Mouse (Mus musculus) retina, postnatal 1 day (tissue): ENCODE measurements at regions not wholly inside any gene's neighbourhood (a gene's known extent, or its start where the extent isn't known, plus 50 kb on each side); places are given as distances from the start of the nearest gene placed in this dataset.

Source experiments
- DNase-seq: peaks from one replicate; pipeline ENCODE4 v3.0.0-alpha.2; 2012

DNA sequence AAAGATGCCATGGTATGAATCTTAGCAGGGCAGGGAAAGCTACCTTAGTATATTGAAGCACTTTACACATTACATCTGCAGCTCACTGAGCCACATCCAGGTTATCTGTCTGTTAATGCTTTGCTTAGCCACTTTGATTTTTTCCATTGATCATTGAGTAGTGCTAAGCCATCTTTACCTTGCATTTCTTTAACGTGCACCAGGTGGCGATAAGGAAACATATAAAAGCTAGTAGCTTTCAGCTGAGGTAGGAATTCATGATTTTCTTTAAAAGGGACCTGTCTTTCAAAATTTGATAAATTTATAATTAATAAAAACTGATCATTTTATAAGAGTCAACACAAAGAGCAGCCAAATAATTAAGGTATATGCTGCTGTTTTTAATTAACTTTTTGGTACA lies 426.3 kb upstream of the Tpk1 start:
- peak; percentile 4 for DNase-seq

DNA sequence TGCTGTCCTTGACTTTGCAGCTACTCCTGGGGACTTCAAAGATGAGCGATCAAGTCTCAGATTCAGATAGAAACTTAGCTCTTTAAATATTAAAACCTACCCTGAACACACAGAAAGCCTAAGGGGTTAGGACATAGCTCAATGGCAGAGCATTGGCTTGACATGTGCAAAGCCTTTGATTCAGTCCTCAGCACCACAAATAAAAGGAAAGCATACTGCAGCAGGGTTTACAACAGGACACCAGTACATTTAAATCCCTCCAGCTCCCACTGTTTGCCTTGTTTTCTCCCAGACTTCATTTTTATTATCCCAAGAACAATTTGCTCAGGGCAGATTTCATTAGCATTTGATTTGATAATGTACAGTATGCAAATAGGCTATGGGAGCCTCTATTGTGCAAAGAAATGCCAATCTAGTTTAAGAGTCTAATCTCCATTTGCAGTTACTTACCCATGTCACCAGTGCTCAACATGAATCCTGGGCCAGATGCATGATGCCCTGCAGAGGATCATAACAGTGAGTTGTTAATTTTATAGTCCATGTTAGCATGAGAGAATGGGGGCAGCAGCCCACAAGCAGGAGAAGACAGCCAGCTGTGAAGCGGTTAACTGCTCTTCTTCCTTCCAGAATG lies 416.0 kb upstream of the Tpk1 start:
- no peak for DNase-seq

DNA sequence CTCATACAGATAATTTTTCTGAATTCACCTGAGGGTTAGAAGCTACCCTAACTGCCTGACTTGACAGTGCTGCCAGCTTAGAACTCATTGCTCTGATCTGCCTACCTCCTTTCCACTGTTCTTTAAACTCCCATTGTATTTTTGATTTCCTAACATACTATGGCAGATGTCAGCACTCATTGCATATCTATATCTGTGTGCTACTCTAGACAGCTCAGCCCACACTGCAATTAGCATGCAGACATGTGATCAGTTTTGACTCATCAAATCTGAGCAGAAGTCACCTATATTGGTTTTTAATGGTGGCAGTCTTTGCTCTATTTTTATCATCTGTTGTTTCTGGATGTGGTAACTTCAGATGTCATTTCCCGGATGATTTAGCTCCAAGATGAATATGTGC lies 407.0 kb upstream of the Tpk1 start:
- DNase-seq: no peak

DNA sequence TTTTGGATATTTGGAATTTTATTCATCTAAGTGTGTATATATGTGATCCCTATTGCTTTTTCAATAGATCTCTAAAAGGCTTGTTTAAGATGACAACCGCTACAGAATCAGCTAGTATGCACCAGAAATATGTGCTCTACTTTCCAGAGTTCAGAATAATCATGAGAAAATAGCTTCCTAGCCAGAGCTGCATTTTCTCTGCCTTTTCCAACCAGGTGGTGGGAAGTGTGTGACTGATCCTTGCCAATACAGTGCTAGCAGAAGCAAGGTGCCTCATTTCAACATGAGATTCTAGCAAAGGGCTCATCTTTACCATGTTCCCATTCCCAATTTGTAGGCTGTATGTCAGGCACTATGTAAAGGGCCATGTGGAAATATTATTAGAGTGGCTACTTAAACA lies 401.8 kb upstream of the Tpk1 start:
- no peak for DNase-seq
